Mouse (Mus musculus) myocyte (in vitro differentiated cells): ENCODE measurements around the gene Dpp6. TPM values are rescaled to one million over a fixed set of nuclear protein-coding genes. Genes with fewer than 3 reads are reported as not detected.

Experiments
- H3K27me3 ChIP-seq: one replicate; pipeline ENCODE4 v1.6.1; 2011; ENCODE audit not compliant: control insufficient read depth, insufficient read depth, insufficient read length
- H3K36me3 ChIP-seq: one replicate; pipeline ENCODE4 v1.6.1; 2011; ENCODE audit not compliant: control insufficient read depth, insufficient read depth
- H3K4me2 ChIP-seq: one replicate; pipeline ENCODE4 v1.6.1; 2011; ENCODE audit warnings: low read depth, control low read depth
- H3K4me3 ChIP-seq: one replicate; pipeline ENCODE4 v1.5.1; 2011; ENCODE audit warnings: mild to moderate bottlenecking, control low read depth, moderate library complexity
- H3K79me2 ChIP-seq: one replicate; pipeline ENCODE4 v1.6.1; 2011; ENCODE audit not compliant: control insufficient read depth, insufficient read depth
- H3ac ChIP-seq: one replicate; pipeline ENCODE4 v1.6.1; 2011; ENCODE audit not compliant: control insufficient read depth, insufficient read length
- CEBPB ChIP-seq: IDR thresholded peaks from 2 replicates; pipeline ENCODE4 v1.6.1; 2011; ENCODE audit warnings: mild to moderate bottlenecking, moderate library complexity; ENCODE audit not compliant: poor library complexity, insufficient read depth, severe bottlenecking
- E2F4 ChIP-seq: IDR thresholded peaks from one replicate; pipeline ENCODE4 v1.6.1; 2011; ENCODE audit warnings: mild to moderate bottlenecking, control low read depth, moderate library complexity; ENCODE audit not compliant: insufficient read depth
- MAX ChIP-seq: IDR thresholded peaks from one replicate; pipeline ENCODE4 v1.6.1; 2011; ENCODE audit warnings: low read depth, mild to moderate bottlenecking, control low read depth
- MYOD1 ChIP-seq, 3 experiments: IDR thresholded peaks; one replicate each; pipeline ENCODE4 v1.6.1; 2011; ENCODE audit warnings: control low read depth in 2 of 3, low read depth in 2 of 3, mild to moderate bottlenecking in 2 of 3, moderate library complexity in 1 of 3; ENCODE audit not compliant: insufficient read length in 2 of 3, control insufficient read depth in 1 of 3
- MYOG ChIP-seq, 3 experiments: IDR thresholded peaks; one replicate each; pipeline ENCODE4 v1.6.1; 2011; ENCODE audit warnings: control low read depth in 2 of 3, low read depth in 2 of 3, mild to moderate bottlenecking in 2 of 3; ENCODE audit not compliant: insufficient read length in 2 of 3, control insufficient read depth in 1 of 3, insufficient read depth in 1 of 3
- POLR2A ChIP-seq: IDR thresholded peaks from one replicate; pipeline ENCODE4 v1.6.1; 2011; ENCODE audit warnings: low read depth, mild to moderate bottlenecking, control low read depth, moderate library complexity; ENCODE audit not compliant: insufficient read length
- POLR2AphosphoS2 ChIP-seq: IDR thresholded peaks from one replicate; pipeline ENCODE4 v1.6.1; 2011; ENCODE audit warnings: low read depth, control low read depth; ENCODE audit not compliant: insufficient read length
- REST ChIP-seq: IDR thresholded peaks from one replicate; pipeline ENCODE4 v1.6.1; 2011; ENCODE audit warnings: mild to moderate bottlenecking, control low read depth, moderate library complexity; ENCODE audit not compliant: insufficient read depth, insufficient read length
- SRF ChIP-seq: IDR thresholded peaks from one replicate; pipeline ENCODE4 v1.6.1; 2011; ENCODE audit warnings: low read depth; ENCODE audit not compliant: control insufficient read depth, insufficient read length
- TCF12 ChIP-seq: IDR thresholded peaks from one replicate; pipeline ENCODE4 v1.6.1; 2011; ENCODE audit warnings: mild to moderate bottlenecking, control low read depth; ENCODE audit not compliant: poor library complexity, insufficient read depth, severe bottlenecking
- TCF3 ChIP-seq: IDR thresholded peaks from one replicate; pipeline ENCODE4 v1.6.1; 2011; ENCODE audit warnings: low read depth, control low read depth; ENCODE audit not compliant: insufficient read length
- USF1 ChIP-seq: IDR thresholded peaks from one replicate; pipeline ENCODE4 v1.6.1; 2011; ENCODE audit warnings: low read depth, mild to moderate bottlenecking, control low read depth, moderate library complexity
- polyA plus RNA-seq: library from polyadenylated mRNA; unstranded; fragments of >200 nt; fragmentation: generic; extraction: Trizol; gene quantifications from one replicate; pipeline ENCODE4 v1.2.1, GENCODE M21; 2012; ENCODE audit warnings: missing spikeins

The Dpp6 gene
- polyA plus RNA-seq, 1 experiment: 0.06 TPM

DNA sequence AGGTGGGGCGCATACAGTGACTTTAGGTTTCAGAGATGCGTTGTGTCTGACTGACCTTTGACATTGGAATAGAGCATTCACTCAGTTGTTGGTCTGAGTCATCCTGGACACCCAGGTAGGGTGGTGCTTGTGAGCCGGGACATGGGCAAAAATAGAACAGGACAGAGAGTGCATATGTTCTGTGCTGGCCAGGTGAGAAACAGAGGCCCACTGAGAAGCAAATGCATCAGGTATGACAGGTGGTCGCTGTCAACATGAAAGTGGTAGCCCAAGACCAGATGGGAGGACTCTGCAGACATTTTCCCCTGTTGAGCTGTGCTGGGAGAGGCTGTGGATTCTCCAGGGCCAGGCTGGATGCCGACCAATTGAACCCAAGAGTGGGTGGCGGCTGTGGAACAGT, 117.9 kb downstream of the Dpp6 start:
- H3K36me3 ChIP-seq: no peaks in the 10 kb centered on the region
- TF ChIP-seq E2F4 (no peak), SRF (no peak), POLR2AphosphoS2 (no peak), USF1 (no peak), POLR2A (no peak), TCF12 (no peak)
- H3K79me2 ChIP-seq: no peaks in the 10 kb centered on the region
- H3ac ChIP-seq: no peak overlapping the region
- H3K27me3 ChIP-seq: no peaks in the 10 kb centered on the region
- H3K4me3 ChIP-seq: no peak overlapping the region
- no peak overlapping the region for H3K4me2 ChIP-seq

- Histone ChIP-seq H3ac (no peak overlapping the region), H3K36me3 (no peaks in the 10 kb centered on the region), H3K79me2 (no peaks in the 10 kb centered on the region), H3K27me3 (no peaks in the 10 kb centered on the region), H3K4me2 (no peak overlapping the region), H3K4me3 (no peak overlapping the region)
- TF ChIP-seq USF1 (no peak), CEBPB (no peak), TCF3 (no peak), REST (no peak), E2F4 (no peak), MYOG (IDR thresholded peaks at IDR 0.05; ENCODE audit: control insufficient read depth in 1 of 3, insufficient read depth in 1 of 3, insufficient read length in 2 of 3, low read depth in 2 of 3) (no peak), MAX (no peak), POLR2A (no peak), MYOD1 (IDR thresholded peaks at IDR 0.05; ENCODE audit: control insufficient read depth in 1 of 3, insufficient read length in 2 of 3, low read depth in 2 of 3) (no peak), TCF12 (no peak), SRF (no peak), POLR2AphosphoS2 (no peak)
Measured at GRCm38 (mm10) chr5:26941471-26941870, 124.5 kb downstream of the Dpp6 start.

GRCm38 (mm10) chr5:26945169-26945920, 128.3 kb downstream of the Dpp6 start:
- H3ac ChIP-seq: no peak overlapping the region
- H3K4me2 ChIP-seq: no peak overlapping the region
- H3K36me3 ChIP-seq: no peaks in the 10 kb centered on the region
- H3K27me3 ChIP-seq: no peaks in the 10 kb centered on the region
- H3K79me2 ChIP-seq: no peaks in the 10 kb centered on the region
- no peak overlapping the region for H3K4me3 ChIP-seq
- no peak for TF ChIP-seq REST
- TF ChIP-seq USF1: no peak
- TF ChIP-seq CEBPB: no peak
- TF ChIP-seq MYOD1 (IDR thresholded peaks at IDR 0.05; ENCODE audit: control insufficient read depth in 1 of 3, insufficient read length in 2 of 3, low read depth in 2 of 3): no peak
- no peak for TF ChIP-seq E2F4
- TF ChIP-seq MAX: no peak
- TF ChIP-seq POLR2A: no peak
- no peak for TF ChIP-seq TCF12
- no peak for TF ChIP-seq TCF3
- no peak for TF ChIP-seq POLR2AphosphoS2
- no peak for TF ChIP-seq SRF
- TF ChIP-seq MYOG (IDR thresholded peaks at IDR 0.05; ENCODE audit: control insufficient read depth in 1 of 3, insufficient read depth in 1 of 3, insufficient read length in 2 of 3, low read depth in 2 of 3): no peak

DNA sequence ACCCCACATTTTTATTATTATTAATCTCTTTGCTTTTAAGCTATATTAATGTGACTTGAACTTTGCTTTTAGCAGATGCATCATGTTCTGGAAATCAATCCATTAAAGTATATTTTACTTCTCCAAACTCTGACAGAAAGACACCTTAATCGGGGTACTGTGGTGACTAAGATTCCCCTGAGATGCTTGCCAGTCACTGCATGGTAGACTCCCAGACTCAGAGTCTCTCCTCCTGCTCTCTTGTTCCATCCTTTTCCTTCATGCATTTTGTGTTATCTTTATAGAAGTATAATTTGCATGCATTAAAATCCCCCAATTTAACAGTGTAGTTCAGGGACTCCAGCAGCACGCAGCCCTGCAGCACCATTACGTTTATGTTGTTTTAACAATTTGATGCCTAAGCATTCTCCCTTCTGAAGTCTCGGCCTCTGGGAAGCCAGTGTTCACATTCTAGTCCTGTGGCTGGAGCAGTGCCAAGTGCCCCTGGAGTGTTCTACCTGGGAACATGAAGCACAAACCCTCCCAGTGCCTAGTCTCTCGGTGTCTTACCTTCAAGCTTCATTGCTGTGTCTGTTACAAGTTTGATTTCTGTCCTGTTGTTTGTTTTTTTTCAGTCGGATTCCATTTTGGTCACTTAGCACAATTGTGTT, 153.1 kb downstream of the Dpp6 start:
- H3K4me3 ChIP-seq: no peak overlapping the region
- TF ChIP-seq E2F4 (no peak), POLR2A (no peak), SRF (no peak), POLR2AphosphoS2 (no peak), TCF12 (no peak), REST (no peak), MYOG (IDR thresholded peaks at IDR 0.05; ENCODE audit: control insufficient read depth in 1 of 3, insufficient read depth in 1 of 3, insufficient read length in 2 of 3, low read depth in 2 of 3) (no peak), CEBPB (no peak), TCF3 (no peak)
- H3ac ChIP-seq: no peak overlapping the region
- H3K79me2 ChIP-seq: no peaks in the 10 kb centered on the region
- no peaks in the 10 kb centered on the region for H3K36me3 ChIP-seq
- H3K27me3 ChIP-seq: no peaks in the 10 kb centered on the region
- no peak overlapping the region for H3K4me2 ChIP-seq

GRCm38 (mm10) chr5:26973166-26973565, 156.2 kb downstream of the Dpp6 start:
- H3K36me3 ChIP-seq: no peaks in the 10 kb centered on the region
- no peak overlapping the region for H3K4me3 ChIP-seq
- H3ac ChIP-seq: no peak overlapping the region
- H3K79me2 ChIP-seq: no peaks in the 10 kb centered on the region
- no peaks in the 10 kb centered on the region for H3K27me3 ChIP-seq
- H3K4me2 ChIP-seq: no peak overlapping the region
- TF ChIP-seq CEBPB (no peak), SRF (no peak), REST (no peak), MYOG (IDR thresholded peaks at IDR 0.05; ENCODE audit: control insufficient read depth in 1 of 3, insufficient read depth in 1 of 3, insufficient read length in 2 of 3, low read depth in 2 of 3) (no peak), POLR2A (no peak), TCF12 (no peak), MYOD1 (IDR thresholded peaks at IDR 0.05; ENCODE audit: control insufficient read depth in 1 of 3, insufficient read length in 2 of 3, low read depth in 2 of 3) (no peak), MAX (no peak), E2F4 (no peak), POLR2AphosphoS2 (no peak), USF1 (no peak), TCF3 (no peak)
